Mouse (Mus musculus) spleen, adult 2 months (tissue): ENCODE data around the gene H2-Q1.

ENCODE experiments used
- CTCF ChIP-seq: fragments of 200-500 bp; IDR thresholded peaks from 2 replicates; pipeline ENCODE4 v1.5.1; 2011; ENCODE audit warnings: mild to moderate bottlenecking, inconsistent platforms; ENCODE audit not compliant: insufficient read depth, insufficient read length, insufficient replicate concordance; ENCODE audit errors: extremely low read depth
- POLR2A ChIP-seq: fragments of 200-500 bp; IDR thresholded peaks from 2 replicates; pipeline ENCODE4 v1.6.1; 2011; ENCODE audit warnings: low read depth, low read length, inconsistent platforms

- no peak for TF ChIP-seq CTCF
- no peak for TF ChIP-seq POLR2A
Measured at GRCm38 (mm10) chr17:35342711-35343476, 22.7 kb downstream of the H2-Q1 start.
